Mouse (Mus musculus): ENCODE data around the gene Tox2.

DNA sequence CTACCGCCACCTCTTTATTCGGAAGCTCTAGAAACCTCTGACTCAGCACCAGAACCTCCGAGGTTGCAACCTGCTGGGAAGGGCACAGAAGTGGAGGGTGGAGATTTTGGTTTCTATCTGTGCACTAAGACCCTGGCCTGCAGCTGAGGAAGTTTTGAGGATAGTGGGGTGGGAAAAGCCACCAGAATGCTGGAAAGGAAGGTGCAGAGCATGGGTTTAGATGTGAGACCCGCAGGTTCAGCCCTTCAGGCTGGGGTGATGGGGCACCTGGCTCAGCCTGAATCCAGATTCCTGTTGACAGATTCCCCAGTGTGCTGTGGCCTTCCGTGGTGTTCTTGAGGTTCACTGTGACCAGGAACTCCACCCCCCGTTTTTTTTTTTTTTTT, 2.3 kb downstream of the Tox2 start:
- TF ChIP-seq ZNF384 (IDR thresholded peaks at IDR 0.05; ENCODE audit: low read depth, low read length) (no peak), MAFK (IDR thresholded peaks at IDR 0.05; ENCODE audit: insufficient read depth, low read depth, low read length) (no peak), ZC3H11A (IDR thresholded peaks at IDR 0.05; ENCODE audit: borderline replicate concordance, low read depth, low read length) (no peak), HCFC1 (IDR thresholded peaks at IDR 0.05; ENCODE audit: borderline replicate concordance, insufficient read depth, low read length) (no peak), CHD2 (IDR thresholded peaks at IDR 0.05; ENCODE audit: low read depth, low read length) (no peak)

Measured in ES-E14 (cell line).